Mouse (Mus musculus) heart, embryonic 15.5 days (tissue): ENCODE measurements around the gene Cacna2d4. TPM values are rescaled to one million over a fixed set of nuclear protein-coding genes. Genes with fewer than 3 reads are reported as not detected.
A peak's percentile ranks its signal among the peaks of the same experiment; 100 is the strongest.

ENCODE experiments used
- ATAC-seq: fragments of 200-750 bp; cut with Nextera tagmentation; replicated peaks from 2 replicates; pipeline ENCODE4 v1.8.0; 2017; ENCODE audit warnings: low read depth, moderate TSS enrichment; ENCODE audit not compliant: insufficient number of reproducible peaks, insufficient read depth, low FRiP score
- H3K27ac ChIP-seq: fragments of 300-500 bp; sonication (generic); 2 replicates; pipeline ENCODE4 v1.5.1; 2015; ENCODE audit warnings: mild to moderate bottlenecking, inconsistent platforms
- H3K27me3 ChIP-seq: fragments of 300-500 bp; sonication (generic); 2 replicates; pipeline ENCODE4 v1.6.1; 2015; ENCODE audit warnings: inconsistent platforms
- H3K36me3 ChIP-seq: fragments of 300-500 bp; sonication (generic); 2 replicates; pipeline ENCODE4 v1.6.1; 2015; ENCODE audit warnings: mild to moderate bottlenecking, inconsistent platforms
- H3K4me1 ChIP-seq: fragments of 300-500 bp; sonication (generic); replicated peaks from 2 replicates; pipeline ENCODE4 v1.6.1; 2015; ENCODE audit warnings: inconsistent platforms
- H3K4me2 ChIP-seq: fragments of 300-500 bp; sonication (generic); 2 replicates; pipeline ENCODE4 v1.6.1; 2015; ENCODE audit warnings: inconsistent platforms, mild to moderate bottlenecking, moderate library complexity
- H3K4me3 ChIP-seq: fragments of 300-500 bp; sonication (generic); 2 replicates; pipeline ENCODE4 v1.5.1; 2015; ENCODE audit warnings: mild to moderate bottlenecking, inconsistent platforms
- H3K9ac ChIP-seq: fragments of 300-500 bp; sonication (generic); 2 replicates; pipeline ENCODE4 v1.6.1; 2015; ENCODE audit warnings: mild to moderate bottlenecking, inconsistent platforms
- H3K9me3 ChIP-seq: fragments of 300-500 bp; sonication (generic); replicated peaks from 2 replicates; pipeline ENCODE4 v1.6.1; 2016; ENCODE audit warnings: inconsistent platforms
- WGBS: fragments of 180-500 bp; shearing (Covaris S2); methylation state at CpG from one replicate; pipeline ENCODE4 v1.1.7; 2015; ENCODE audit warnings: mixed read lengths; 5-methylcytosine and 5-hydroxymethylcytosine counted together
- polyA plus RNA-seq: library from polyadenylated mRNA; unstranded; fragments of >200 nt; fragmentation: Nextera tagmentation; extraction: Ambion mirVana; gene quantifications from 2 replicates; pipeline ENCODE4 v1.2.1, GENCODE M21; 2015

Cacna2d4 gene
- polyA plus RNA-seq, 1 experiment from 2014 or later, result not detected

- no peaks in the 10 kb centered on the region for H3K9me3 ChIP-seq
- H3K9ac ChIP-seq, result no peak overlapping the region
- H3K4me1 ChIP-seq, result peaks cover 30% of the 10 kb centered on the region
- peak overlapping the region; percentile 39 for H3K4me2 ChIP-seq
- no peaks in the 10 kb centered on the region for H3K36me3 ChIP-seq
- under 1% methylated on average over 8 of the region's 8 CpGs for WGBS
- H3K4me3 ChIP-seq, result no peak overlapping the region
- H3K27me3 ChIP-seq, result peaks cover 88% of the 10 kb centered on the region
- ATAC-seq, result peak; percentile 59
- no peak overlapping the region for H3K27ac ChIP-seq
These were observed 92.9 kb downstream of the Cacna2d4 start for GRCm38 (mm10) chr6:119329215-119329714.

- Histone ChIP-seq H3K9me3 (no peaks in the 10 kb centered on the region), H3K4me2 (peak overlapping the region; percentile 68), H3K4me3 (peak overlapping the region; percentile 44), H3K4me1 (peaks cover 30% of the 10 kb centered on the region), H3K27ac (no peak overlapping the region), H3K9ac (no peak overlapping the region), H3K36me3 (no peaks in the 10 kb centered on the region), H3K27me3 (peaks cover 82% of the 10 kb centered on the region)
- WGBS, result 20% methylated on average over 6 of the region's 6 CpGs
- ATAC-seq, result no peak
These were observed 93.6 kb downstream of the Cacna2d4 start for GRCm38 (mm10) chr6:119329936-119330335.

- Histone ChIP-seq H3K4me2 (peak within 1 kb of the TSS; percentile 68), H3K4me3 (peak within 1 kb of the TSS; percentile 44), H3K36me3 (no peaks in the 10 kb centered on the region), H3K9ac (no peak within 1 kb of the TSS), H3K9me3 (no peaks in the 10 kb centered on the region), H3K27me3 (peaks cover 76% of the 10 kb centered on the region), H3K4me1 (peaks cover 30% of the 10 kb centered on the region), H3K27ac (no peak within 1 kb of the TSS)
- under 1% methylated on average over 31 of the region's 31 CpGs for WGBS
- no peak for ATAC-seq
These were observed 94.2 kb downstream of the Cacna2d4 start, which contains the start of gene Lrtm2 for GRCm38 (mm10) chr6:119330506-119330905. Gene Lrtm2 (minus strand): TSS chr6:119330766.

GRCm38 (mm10) chr6:119332111-119332510 is 95.8 kb downstream of the Cacna2d4 start:
- ATAC-seq, result no peak
- Histone ChIP-seq H3K27me3 (peaks cover 66% of the 10 kb centered on the region), H3K27ac (no peak overlapping the region), H3K9ac (no peak overlapping the region), H3K36me3 (no peaks in the 10 kb centered on the region), H3K4me3 (no peak overlapping the region), H3K9me3 (no peaks in the 10 kb centered on the region), H3K4me1 (peaks cover 30% of the 10 kb centered on the region), H3K4me2 (no peak overlapping the region)
- 3% methylated on average over 1 of the region's 1 CpGs for WGBS

- no peak overlapping the region for H3K4me3 ChIP-seq
- no peak for ATAC-seq
- 11% methylated on average over 3 of the region's 3 CpGs for WGBS
- peaks cover 55% of the 10 kb centered on the region for H3K27me3 ChIP-seq
- H3K9me3 ChIP-seq, result no peaks in the 10 kb centered on the region
- no peak overlapping the region for H3K27ac ChIP-seq
- no peak overlapping the region for H3K4me2 ChIP-seq
- H3K36me3 ChIP-seq, result no peaks in the 10 kb centered on the region
- peaks cover 28% of the 10 kb centered on the region for H3K4me1 ChIP-seq
- no peak overlapping the region for H3K9ac ChIP-seq
These were observed 96.9 kb downstream of the Cacna2d4 start for GRCm38 (mm10) chr6:119333202-119333601.

GRCm38 (mm10) chr6:119333831-119334230 is 97.5 kb downstream of the Cacna2d4 start:
- WGBS, result 27% methylated on average over 3 of the region's 3 CpGs
- peaks cover 49% of the 10 kb centered on the region for H3K27me3 ChIP-seq
- H3K4me1 ChIP-seq, result peaks cover 23% of the 10 kb centered on the region
- no peak overlapping the region for H3K27ac ChIP-seq
- H3K4me3 ChIP-seq, result no peak overlapping the region
- H3K9me3 ChIP-seq, result no peaks in the 10 kb centered on the region
- H3K4me2 ChIP-seq, result no peak overlapping the region
- H3K36me3 ChIP-seq, result no peaks in the 10 kb centered on the region
- H3K9ac ChIP-seq, result no peak overlapping the region
- ATAC-seq, result no peak

- no peak overlapping the region for H3K27ac ChIP-seq
These were observed 99.8 kb downstream of the Cacna2d4 start for GRCm38 (mm10) chr6:119336124-119336523.

GRCm38 (mm10) chr6:119337287-119337686 is 101.0 kb downstream of the Cacna2d4 start:
- no peak for ATAC-seq
- Histone ChIP-seq H3K36me3 (no peaks in the 10 kb centered on the region), H3K27ac (no peak overlapping the region), H3K27me3 (peaks cover 14% of the 10 kb centered on the region), H3K4me2 (no peak overlapping the region), H3K9me3 (no peaks in the 10 kb centered on the region), H3K4me3 (no peak overlapping the region), H3K4me1 (no peaks in the 10 kb centered on the region), H3K9ac (no peak overlapping the region)
- 85% methylated on average over 3 of the region's 3 CpGs for WGBS

More at GRCm38 (mm10) chr6:119336124-119336523, 99.8 kb downstream of the Cacna2d4 start:
- Histone ChIP-seq H3K9ac (no peak overlapping the region), H3K4me3 (no peak overlapping the region), H3K4me1 (no peaks in the 10 kb centered on the region; the same call in 1 of the 2 replicates), H3K9me3 (no peaks in the 10 kb centered on the region), H3K36me3 (no peaks in the 10 kb centered on the region), H3K27me3 (peaks cover 26% of the 10 kb centered on the region), H3K4me2 (no peak overlapping the region)
- 55% methylated on average over 7 of the region's 7 CpGs for WGBS
- no peak; the same call in 1 of the 2 replicates for ATAC-seq

- no peak overlapping the region for H3K4me3 ChIP-seq
- H3K9ac ChIP-seq, result no peak overlapping the region
- H3K36me3 ChIP-seq, result no peaks in the 10 kb centered on the region
- H3K9me3 ChIP-seq, result no peaks in the 10 kb centered on the region
- H3K27me3 ChIP-seq, result peaks cover 5% of the 10 kb centered on the region; the same call in 1 of the 2 replicates
- H3K27ac ChIP-seq, result no peak overlapping the region
- WGBS, result 46% methylated on average over 11 of the region's 11 CpGs
- no peak overlapping the region for H3K4me2 ChIP-seq
- H3K4me1 ChIP-seq, result no peaks in the 10 kb centered on the region
- no peak for ATAC-seq
These were observed 102.0 kb downstream of the Cacna2d4 start for GRCm38 (mm10) chr6:119338121-119338912.

GRCm38 (mm10) chr6:119341409-119341808 is 105.1 kb downstream of the Cacna2d4 start:
- Histone ChIP-seq H3K27me3 (no peaks in the 10 kb centered on the region), H3K36me3 (no peaks in the 10 kb centered on the region), H3K4me2 (no peak overlapping the region), H3K9ac (no peak overlapping the region), H3K4me1 (no peaks in the 10 kb centered on the region; the same call in 1 of the 2 replicates), H3K27ac (no peak overlapping the region), H3K4me3 (no peak overlapping the region), H3K9me3 (no peaks in the 10 kb centered on the region)
- peak; percentile 63 for ATAC-seq

- 53% methylated on average over 10 of the region's 10 CpGs for WGBS
- no peaks in the 10 kb centered on the region; the same call in 1 of the 2 replicates for H3K4me1 ChIP-seq
These were observed 109.9 kb downstream of the Cacna2d4 start for GRCm38 (mm10) chr6:119346257-119346656.

More at GRCm38 (mm10) chr6:119346257-119346656, 109.9 kb downstream of the Cacna2d4 start:
- no peak for ATAC-seq
- Histone ChIP-seq H3K4me2 (no peak overlapping the region), H3K27me3 (no peaks in the 10 kb centered on the region), H3K4me3 (no peak overlapping the region), H3K9me3 (no peaks in the 10 kb centered on the region), H3K36me3 (no peaks in the 10 kb centered on the region), H3K27ac (no peak overlapping the region), H3K9ac (no peak overlapping the region)
